Mouse (Mus musculus) embryonic facial prominence, embryonic 13.5 days (tissue): ENCODE data around the gene Chmp1a. TPM values are rescaled to one million over a fixed set of nuclear protein-coding genes. Genes with fewer than 3 reads are reported as not detected.
"Not testable (repeated sequence)": the region's sequence is repeated elsewhere in the genome, so short reads cannot be mapped to it uniquely, and the experiment has no call there.

ENCODE experiments used
- ATAC-seq: fragments of 200-750 bp; cut with Nextera tagmentation; 2 replicates; pipeline ENCODE4 v1.8.0; 2017; ENCODE audit warnings: low read depth; ENCODE audit not compliant: insufficient number of reproducible peaks, insufficient read depth, low FRiP score, low TSS enrichment
- H3K27ac ChIP-seq: fragments of 300-500 bp; sonication (generic); 2 replicates; pipeline ENCODE4 v1.5.1; 2015; ENCODE audit warnings: moderate library complexity, mild to moderate bottlenecking, inconsistent platforms
- H3K27me3 ChIP-seq: fragments of 300-500 bp; sonication (generic); 2 replicates; pipeline ENCODE4 v1.6.1; 2015; ENCODE audit warnings: mild to moderate bottlenecking, inconsistent platforms
- H3K36me3 ChIP-seq: fragments of 300-500 bp; sonication (generic); 2 replicates; pipeline ENCODE4 v1.6.1; 2015; ENCODE audit warnings: mild to moderate bottlenecking, inconsistent platforms
- H3K4me1 ChIP-seq: fragments of 300-500 bp; sonication (generic); 2 replicates; pipeline ENCODE4 v1.6.1; 2015; ENCODE audit warnings: inconsistent platforms
- H3K4me2 ChIP-seq: fragments of 300-500 bp; sonication (generic); 2 replicates; pipeline ENCODE4 v1.6.1; 2015; ENCODE audit warnings: moderate library complexity, mild to moderate bottlenecking, inconsistent platforms
- H3K4me3 ChIP-seq: fragments of 300-500 bp; sonication (generic); 2 replicates; pipeline ENCODE4 v1.5.1; 2015; ENCODE audit warnings: mild to moderate bottlenecking, inconsistent platforms
- H3K9ac ChIP-seq: fragments of 300-500 bp; sonication (generic); 2 replicates; pipeline ENCODE4 v1.6.1; 2015; ENCODE audit warnings: mild to moderate bottlenecking, inconsistent platforms
- H3K9me3 ChIP-seq: fragments of 300-500 bp; sonication (generic); 2 replicates; pipeline ENCODE4 v1.6.1; 2016; ENCODE audit warnings: inconsistent platforms
- WGBS: fragments of 180-500 bp; shearing (Covaris S2); methylation state at CpG from one replicate; pipeline ENCODE4 v1.1.7; 2015; ENCODE audit warnings: mixed read lengths; 5-methylcytosine and 5-hydroxymethylcytosine counted together
- polyA plus RNA-seq: library from polyadenylated mRNA; unstranded; fragments of >200 nt; fragmentation: Nextera tagmentation; extraction: Ambion mirVana; gene quantifications from 2 replicates; pipeline ENCODE4 v1.2.1, GENCODE M21; 2015

The Chmp1a gene
- polyA plus RNA-seq, 1 experiment from 2014 or later: 153 TPM

- no peaks in the 10 kb centered on the region for H3K9me3 ChIP-seq
- H3K27ac ChIP-seq: no peak overlapping the region
- peaks cover 8% of the 10 kb centered on the region for H3K27me3 ChIP-seq
- WGBS: 90% methylated on average over 1 of the region's 1 CpGs
- no peak overlapping the region for H3K4me3 ChIP-seq
- no peak overlapping the region for H3K9ac ChIP-seq
- no peak for ATAC-seq
- peaks cover 17% of the 10 kb centered on the region for H3K4me1 ChIP-seq
- H3K4me2 ChIP-seq: no peak overlapping the region
- H3K36me3 ChIP-seq: peaks cover 37% of the 10 kb centered on the region
These were observed 15.9 kb upstream of the Chmp1a start for GRCm38 (mm10) chr8:123228416-123228815.

GRCm38 (mm10) chr8:123224278-123225266, 12.0 kb upstream of the Chmp1a start, which contains the start of gene Cdk10:
TSS of gene Cdk10 (plus strand) at chr8:123224842.
- Histone ChIP-seq H3K36me3 (peaks cover 29% of the 10 kb centered on the region), H3K27me3 (no peaks in the 10 kb centered on the region), H3K4me3 (peak within 1 kb of the TSS; percentile 81), H3K27ac (peak within 1 kb of the TSS; percentile 89), H3K9ac (peak within 1 kb of the TSS; percentile 90), H3K4me1 (peaks cover 15% of the 10 kb centered on the region), H3K4me2 (peak within 1 kb of the TSS; percentile 82), H3K9me3 (no peaks in the 10 kb centered on the region)
- 3% methylated on average over 59 of the region's 59 CpGs for WGBS
- ATAC-seq: peak; percentile 70

- no peak for ATAC-seq
These were observed 8.4 kb upstream of the Chmp1a start for GRCm38 (mm10) chr8:123220917-123221316.

GRCm38 (mm10) chr8:123215430-123215829, 2.9 kb upstream of the Chmp1a start:
- Histone ChIP-seq H3K9ac (no peak overlapping the region), H3K4me1 (peaks cover 20% of the 10 kb centered on the region), H3K4me2 (no peak overlapping the region), H3K27ac (no peak overlapping the region), H3K27me3 (no peaks in the 10 kb centered on the region), H3K4me3 (no peak overlapping the region), H3K9me3 (no peaks in the 10 kb centered on the region), H3K36me3 (no peaks in the 10 kb centered on the region)
- ATAC-seq: no peak
- 75% methylated on average over 3 of the region's 3 CpGs for WGBS

More at GRCm38 (mm10) chr8:123220917-123221316, 8.4 kb upstream of the Chmp1a start:
- Histone ChIP-seq H3K9ac (no peak overlapping the region), H3K4me3 (no peak overlapping the region), H3K27me3 (no peaks in the 10 kb centered on the region), H3K27ac (no peak overlapping the region), H3K4me1 (peaks cover 13% of the 10 kb centered on the region), H3K9me3 (no peaks in the 10 kb centered on the region), H3K36me3 (no peaks in the 10 kb centered on the region), H3K4me2 (no peak overlapping the region)
- WGBS: 69% methylated on average over 1 of the region's 1 CpGs

- no peaks in the 10 kb centered on the region for H3K9me3 ChIP-seq
These were observed 682 bp upstream of the Chmp1a start for GRCm38 (mm10) chr8:123213118-123213772.

GRCm38 (mm10) chr8:123211876-123212275, 687 bp downstream of the Chmp1a start:
- WGBS: 46% methylated on average over 10 of the region's 10 CpGs
- Histone ChIP-seq H3K9ac (peak overlapping the region; percentile 99), H3K27ac (0 out of 2 replicates have a peak overlapping the region, but pooled peaks have one; percentile 39), H3K4me1 (peaks cover 20% of the 10 kb centered on the region), H3K4me2 (peak overlapping the region; percentile 91), H3K4me3 (peak overlapping the region; percentile 98), H3K27me3 (no peaks in the 10 kb centered on the region), H3K36me3 (peaks cover 34% of the 10 kb centered on the region), H3K9me3 (no peaks in the 10 kb centered on the region)
- ATAC-seq: no peak

More at GRCm38 (mm10) chr8:123213118-123213772, 682 bp upstream of the Chmp1a start:
- Histone ChIP-seq H3K4me3 (peak overlapping the region; percentile 98), H3K4me2 (peak overlapping the region; percentile 91), H3K4me1 (peaks cover 20% of the 10 kb centered on the region), H3K36me3 (peaks cover 21% of the 10 kb centered on the region), H3K9ac (peak overlapping the region; percentile 99), H3K27ac (no peak overlapping the region; the same call in 1 of the 2 replicates), H3K27me3 (no peaks in the 10 kb centered on the region)
- WGBS: 26% methylated on average over 22 of the region's 22 CpGs
- no peak for ATAC-seq

GRCm38 (mm10) chr8:123203571-123203970, 9.0 kb downstream of the Chmp1a start:
- 0 out of 2 replicates have a peak, but pooled peaks cover 3% of the 10 kb centered on the region for H3K4me1 ChIP-seq
- 85% methylated on average over 3 of the region's 3 CpGs for WGBS
- H3K9me3 ChIP-seq: no peaks in the 10 kb centered on the region
- H3K9ac ChIP-seq: 0 out of 2 replicates have a peak overlapping the region, but pooled peaks have one; percentile 11
- no peaks in the 10 kb centered on the region for H3K27me3 ChIP-seq
- H3K4me2 ChIP-seq: no peak overlapping the region
- H3K36me3 ChIP-seq: peaks cover 46% of the 10 kb centered on the region
- ATAC-seq: no peak
- no peak overlapping the region for H3K27ac ChIP-seq
- H3K4me3 ChIP-seq: no peak overlapping the region

GRCm38 (mm10) chr8:123202288-123202687, 10.3 kb downstream of the Chmp1a start:
- Histone ChIP-seq H3K27me3 (no peaks in the 10 kb centered on the region), H3K4me1 (0 out of 2 replicates have a peak, but pooled peaks cover 3% of the 10 kb centered on the region), H3K4me3 (no peak overlapping the region), H3K9me3 (no peaks in the 10 kb centered on the region), H3K4me2 (no peak overlapping the region), H3K9ac (no peak overlapping the region), H3K36me3 (peaks cover 33% of the 10 kb centered on the region), H3K27ac (no peak overlapping the region)
- no peak for ATAC-seq
- 28% methylated on average over 5 of the region's 5 CpGs for WGBS

- Histone ChIP-seq H3K4me3 (no peak overlapping the region), H3K4me1 (0 out of 2 replicates have a peak, but pooled peaks cover 3% of the 10 kb centered on the region), H3K36me3 (peaks cover 13% of the 10 kb centered on the region), H3K9ac (no peak overlapping the region), H3K4me2 (no peak overlapping the region), H3K27ac (no peak overlapping the region), H3K9me3 (no peaks in the 10 kb centered on the region), H3K27me3 (no peaks in the 10 kb centered on the region)
- WGBS: 72% methylated on average over 14 of the region's 14 CpGs
- ATAC-seq: no peak
These were observed 12.7 kb downstream of the Chmp1a start for GRCm38 (mm10) chr8:123199864-123200263.

GRCm38 (mm10) chr8:123197016-123197415, 15.5 kb downstream of the Chmp1a start:
- not testable (repeated sequence) for H3K27me3 ChIP-seq, H3K4me2 ChIP-seq, H3K9me3 ChIP-seq, H3K4me1 ChIP-seq, H3K27ac ChIP-seq, H3K36me3 ChIP-seq, ATAC-seq, H3K9ac ChIP-seq, H3K4me3 ChIP-seq
- 79% methylated on average over 5 of the region's 5 CpGs for WGBS

- H3K27ac ChIP-seq: no peak overlapping the region
- no peaks in the 10 kb centered on the region for H3K27me3 ChIP-seq
- ATAC-seq: no peak
- no peaks in the 10 kb centered on the region for H3K9me3 ChIP-seq
- H3K4me2 ChIP-seq: no peak overlapping the region
- peaks cover 7% of the 10 kb centered on the region for H3K4me1 ChIP-seq
- no peak overlapping the region for H3K9ac ChIP-seq
- H3K4me3 ChIP-seq: no peak overlapping the region
- H3K36me3 ChIP-seq: no peaks in the 10 kb centered on the region
- 87% methylated on average over 9 of the region's 9 CpGs for WGBS
These were observed 18.8 kb downstream of the Chmp1a start for GRCm38 (mm10) chr8:123193771-123194170.
